Mouse (Mus musculus): ENCODE measurements at regions not wholly inside any gene's neighbourhood (a gene's known extent, or its start where the extent isn't known, plus 50 kb on each side); places are given as distances from the start of the nearest gene placed in this dataset.
"Not testable (repeated sequence)": the region's sequence is repeated elsewhere in the genome, so short reads cannot be mapped to it uniquely, and the experiment has no call there.

- peak; percentile 8 for DNase-seq (ENCODE audit: low spot score)
Observed at GRCm38 (mm10) chr7:137648621-137649020, 211.2 kb downstream of the Glrx3 start.

GRCm38 (mm10) chr7:137649650-137650049, 212.2 kb downstream of the Glrx3 start:
- no peak for DNase-seq (ENCODE audit: low spot score)

- DNase-seq (ENCODE audit: low spot score) = no peak
Observed at GRCm38 (mm10) chr7:137653837-137654236, 216.4 kb downstream of the Glrx3 start.

GRCm38 (mm10) chr7:137667165-137667564, 229.8 kb downstream of the Glrx3 start:
- no peak for DNase-seq (ENCODE audit: low spot score)

- DNase-seq (ENCODE audit: low spot score) = peak; percentile 73
Observed at GRCm38 (mm10) chr7:137671156-137671555, 233.7 kb downstream of the Glrx3 start.

DNA sequence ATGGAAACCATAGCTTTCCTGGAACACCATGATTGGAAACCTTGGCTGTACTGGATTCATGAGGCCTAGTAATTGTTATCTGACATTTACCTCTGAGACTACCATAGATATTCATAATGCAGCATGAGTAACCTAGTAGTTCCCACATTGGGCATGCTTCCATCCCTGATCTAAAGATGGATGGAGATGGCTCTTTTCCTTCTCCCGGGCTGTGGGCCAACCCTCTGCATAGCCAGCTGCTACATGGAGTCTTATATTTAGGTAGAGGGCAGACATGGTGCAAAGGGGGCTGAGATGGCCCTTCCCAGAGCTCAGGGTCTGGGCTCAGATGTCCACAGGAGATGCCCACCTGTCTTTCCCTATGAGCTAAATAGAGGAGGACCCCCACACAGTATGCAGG, 237.2 kb downstream of the Glrx3 start:
- no peak for DNase-seq (ENCODE audit: low spot score)

DNA sequence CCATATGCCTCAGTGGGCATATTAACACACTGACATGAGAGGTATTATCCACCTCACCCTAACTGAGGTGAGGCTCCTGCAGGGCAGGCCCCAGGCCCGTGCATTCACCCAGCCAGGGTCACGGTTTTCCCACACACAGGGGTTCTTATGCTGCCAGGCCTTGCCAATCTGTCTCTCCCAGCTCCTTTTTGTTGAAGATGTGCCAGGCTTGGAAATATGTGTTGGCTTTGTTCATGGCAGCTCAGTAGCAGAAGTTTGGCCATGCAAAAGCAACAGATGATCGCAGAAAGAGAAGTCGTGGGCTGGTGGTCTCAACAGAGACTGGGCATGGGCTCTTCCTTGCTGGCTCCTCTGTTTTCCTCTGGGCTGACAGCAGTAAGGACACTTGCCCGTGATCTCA, 238.0 kb downstream of the Glrx3 start:
- no peak for DNase-seq (ENCODE audit: low spot score)

DNA sequence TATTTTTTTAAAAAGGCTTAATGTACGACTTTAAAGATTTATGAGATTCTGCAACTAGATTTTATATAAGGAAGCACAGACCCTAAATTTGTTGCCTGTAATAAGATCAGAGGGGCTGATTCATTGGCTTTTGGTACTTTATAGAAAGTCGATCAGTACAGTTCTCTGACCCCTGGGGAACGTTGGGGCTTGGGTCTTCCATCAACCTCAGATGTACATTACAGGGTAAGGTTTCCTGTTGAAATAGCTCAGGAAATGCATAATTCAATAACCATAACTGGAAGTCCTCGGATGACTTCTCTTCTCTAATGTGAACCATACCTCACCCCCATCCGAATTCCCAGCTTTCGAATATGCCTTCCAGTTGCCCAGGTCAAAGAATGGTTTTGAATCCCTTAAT, 247.4 kb downstream of the Glrx3 start:
- DNase-seq (ENCODE audit: low spot score) = no peak

DNA sequence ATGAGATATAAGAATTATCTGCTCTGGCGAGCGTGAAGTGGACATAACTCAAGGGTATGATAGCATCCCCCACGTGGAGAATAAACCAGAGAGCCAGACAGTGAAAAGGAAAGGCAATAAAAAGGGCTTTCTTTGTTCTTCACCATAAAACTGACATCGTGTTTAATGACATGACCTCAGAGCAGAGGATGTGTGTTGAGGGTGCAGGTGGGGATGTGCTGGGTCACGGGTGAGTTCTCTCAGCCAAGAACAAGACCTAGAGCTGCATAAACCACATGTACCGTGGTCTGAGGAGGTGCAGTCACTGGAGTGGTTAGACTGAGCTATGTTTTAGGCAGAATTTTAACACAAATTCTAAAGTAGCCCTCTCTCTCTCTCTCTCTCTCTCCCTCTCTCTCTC, 247.9 kb downstream of the Glrx3 start:
- no peak for DNase-seq (ENCODE audit: low spot score)

DNA sequence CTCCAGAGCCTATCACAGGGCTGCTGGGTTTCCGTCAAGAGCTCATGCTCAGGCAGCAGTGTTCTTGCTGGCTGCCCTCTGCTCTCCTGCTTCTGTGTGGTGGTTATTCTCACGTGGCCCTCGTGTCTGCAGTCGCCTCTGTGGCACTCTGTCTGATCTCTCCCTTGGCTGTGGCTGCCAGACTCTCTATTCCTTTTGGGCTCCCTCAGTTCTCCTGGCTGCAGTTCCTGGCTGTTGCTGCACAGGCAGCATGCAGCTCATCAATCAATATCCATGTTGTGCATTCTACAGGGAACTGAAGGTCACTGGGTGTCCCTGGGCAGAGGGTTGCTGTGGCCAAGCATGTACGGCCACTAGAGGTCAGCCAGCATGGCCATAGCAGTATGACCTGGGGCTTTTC, 259.4 kb downstream of the Glrx3 start:
- no peak for DNase-seq (ENCODE audit: low spot score)

DNA sequence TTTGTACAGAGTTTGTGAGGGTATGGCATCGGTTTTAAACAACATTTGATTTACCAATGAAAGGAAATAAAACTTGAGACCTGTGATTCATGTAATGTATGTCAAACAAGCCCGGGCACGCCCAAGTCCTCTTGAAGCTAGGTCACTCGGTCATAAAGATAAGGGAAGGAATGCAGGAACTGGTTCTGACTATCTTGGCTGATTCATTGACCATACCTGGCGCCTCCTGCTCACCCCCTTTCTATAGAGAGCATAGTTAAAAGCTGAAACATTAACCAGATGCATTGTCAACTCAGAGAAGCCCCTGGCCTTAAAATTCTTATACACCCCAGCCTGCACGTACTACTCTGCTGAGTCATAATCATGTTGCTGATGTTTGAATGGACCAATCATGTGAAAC, 261.1 kb downstream of the Glrx3 start:
- DNase-seq (ENCODE audit: low spot score) = not testable (repeated sequence)

DNA sequence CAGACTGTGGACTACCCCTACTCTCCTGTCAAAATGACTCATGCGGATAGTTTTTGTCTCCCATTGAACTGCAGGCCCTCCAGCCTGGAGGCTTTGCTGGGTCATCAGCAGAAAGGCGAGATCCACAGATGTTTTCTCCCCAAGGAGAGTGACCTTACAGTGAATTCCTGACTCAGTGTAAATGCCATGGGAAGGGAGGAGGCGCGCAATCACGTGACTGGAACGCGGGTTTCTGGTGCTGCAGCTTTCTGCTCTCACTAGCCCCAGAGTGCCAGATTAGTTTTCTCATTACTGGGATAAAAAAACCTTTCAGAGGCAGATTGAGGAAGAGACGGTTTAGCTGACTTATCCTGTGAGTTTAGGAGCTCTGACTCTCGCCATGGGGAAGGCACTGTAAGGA, 275.4 kb downstream of the Glrx3 start:
- peak; percentile 11 for DNase-seq (ENCODE audit: low spot score)

- no peak for DNase-seq (ENCODE audit: low spot score)
Observed at GRCm38 (mm10) chr7:137713856-137714255, 276.4 kb downstream of the Glrx3 start.

DNA sequence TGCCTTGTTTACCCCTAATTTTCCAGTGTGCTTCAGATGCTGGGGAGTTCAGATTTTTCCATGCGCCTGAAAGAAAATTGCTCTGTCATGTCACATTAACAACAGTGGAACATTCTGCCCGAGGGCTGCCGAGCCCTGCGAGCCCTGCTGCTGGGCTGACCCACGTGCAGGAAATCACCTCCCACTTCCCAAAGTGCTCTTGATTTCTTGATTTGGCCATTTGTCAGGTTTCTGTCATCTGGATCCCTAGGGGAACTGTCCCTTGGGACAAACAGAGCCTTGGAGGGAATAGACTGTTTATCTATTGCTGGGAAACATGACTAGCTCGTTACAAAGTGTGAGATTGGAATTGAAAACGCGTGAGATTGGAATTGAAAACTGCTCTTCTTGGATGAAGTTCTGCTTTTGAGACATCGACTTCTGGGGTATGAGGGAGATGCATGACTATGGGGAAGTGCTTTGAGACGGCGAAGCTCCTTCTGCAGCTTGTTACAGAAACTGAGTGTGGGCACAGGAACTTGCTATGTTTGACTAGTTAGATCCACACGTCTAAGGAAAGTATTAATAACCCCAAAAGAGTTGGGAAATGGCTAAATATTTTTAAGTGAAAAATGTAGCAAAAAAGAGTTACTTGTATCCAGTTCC, 277.0 kb downstream of the Glrx3 start:
- DNase-seq (ENCODE audit: low spot score) = no peak

- no peak for DNase-seq (ENCODE audit: low spot score)
Observed at GRCm38 (mm10) chr7:137715126-137715900, 277.9 kb downstream of the Glrx3 start.

DNA sequence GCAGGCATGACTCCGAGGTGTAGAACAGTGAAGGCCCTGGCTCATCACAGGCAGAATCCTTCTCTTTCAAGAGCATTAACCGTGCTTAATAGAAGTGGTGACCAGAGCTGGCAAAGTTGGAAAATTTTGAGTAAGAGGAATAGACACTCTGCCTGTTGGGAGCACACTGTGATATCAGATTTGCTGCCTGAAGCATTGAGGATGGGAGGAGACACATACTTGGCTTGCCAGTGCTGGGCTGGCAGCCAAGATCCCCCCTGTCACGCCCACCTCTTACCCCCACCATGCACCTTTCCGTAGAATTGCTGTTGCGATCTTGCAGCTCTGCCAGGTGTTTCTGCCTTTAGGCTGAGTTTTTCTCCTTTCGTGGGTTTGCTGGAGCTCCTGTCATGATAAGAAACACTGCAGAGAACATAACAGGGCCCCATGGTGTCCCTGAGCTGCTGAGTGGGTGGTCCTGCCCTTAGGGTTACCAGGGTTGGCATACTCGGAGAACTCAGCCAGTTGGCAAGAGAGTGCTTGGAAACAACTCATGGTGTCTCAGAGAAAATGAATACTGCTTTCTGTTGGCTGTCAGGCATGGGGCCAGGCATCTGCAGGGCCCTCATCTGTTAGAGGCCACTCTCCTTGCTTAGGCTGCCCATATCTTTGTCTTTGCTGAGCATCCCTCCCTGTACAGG, 286.1 kb downstream of the Glrx3 start:
- no peak for DNase-seq (ENCODE audit: low spot score)

- peak; percentile 21 for DNase-seq (ENCODE audit: low spot score)
Observed at GRCm38 (mm10) chr7:137726031-137726430, 288.6 kb downstream of the Glrx3 start.

- no peak for DNase-seq (ENCODE audit: low spot score)
Observed at GRCm38 (mm10) chr7:137735873-137736527, 298.6 kb downstream of the Glrx3 start.

GRCm38 (mm10) chr7:137741702-137742101, 304.3 kb downstream of the Glrx3 start:
- DNase-seq (ENCODE audit: low spot score) = no peak

GRCm38 (mm10) chr7:137742297-137742751, 304.9 kb downstream of the Glrx3 start:
- no peak for DNase-seq (ENCODE audit: low spot score)

DNA sequence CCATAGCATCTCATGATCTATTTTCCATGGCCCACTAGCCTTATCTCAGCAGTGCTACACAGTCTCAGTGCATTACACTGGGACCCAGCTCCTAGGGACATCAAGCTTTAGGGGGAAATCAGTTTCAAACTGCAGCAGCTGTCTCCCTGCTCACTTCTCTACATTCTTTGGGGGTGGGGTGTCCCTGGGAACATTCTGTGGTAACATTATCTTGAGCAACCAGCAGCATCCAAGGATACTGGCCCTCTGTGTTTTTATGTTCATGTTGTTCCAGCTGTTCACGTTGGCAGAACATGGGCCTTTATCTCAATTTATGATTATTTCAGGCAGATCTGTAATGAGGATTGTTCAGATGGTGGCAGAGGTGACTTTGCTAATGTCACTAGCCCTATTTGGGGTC, 308.2 kb downstream of the Glrx3 start:
- DNase-seq (ENCODE audit: low spot score) = no peak

DNA sequence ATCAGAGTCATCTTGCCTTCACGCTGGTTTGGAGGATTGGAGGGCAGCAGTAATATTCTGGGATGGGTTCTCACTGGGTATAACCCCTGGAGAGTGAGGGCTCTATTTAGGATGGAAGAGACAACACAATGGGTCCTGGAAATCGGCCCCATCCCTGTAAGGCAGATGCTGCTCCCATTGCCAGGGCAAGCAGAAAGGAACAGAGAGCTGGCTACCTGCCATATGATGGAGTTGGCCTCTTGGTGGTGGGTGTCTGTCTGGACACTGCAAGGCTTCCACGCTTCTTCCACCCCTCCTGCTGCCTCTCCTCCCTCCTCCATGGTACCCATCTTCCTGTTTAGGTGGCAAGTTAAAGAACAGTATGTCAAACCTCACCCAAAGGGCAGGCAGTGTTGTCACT, 308.6 kb downstream of the Glrx3 start:
- no peak for DNase-seq (ENCODE audit: low spot score)

DNA sequence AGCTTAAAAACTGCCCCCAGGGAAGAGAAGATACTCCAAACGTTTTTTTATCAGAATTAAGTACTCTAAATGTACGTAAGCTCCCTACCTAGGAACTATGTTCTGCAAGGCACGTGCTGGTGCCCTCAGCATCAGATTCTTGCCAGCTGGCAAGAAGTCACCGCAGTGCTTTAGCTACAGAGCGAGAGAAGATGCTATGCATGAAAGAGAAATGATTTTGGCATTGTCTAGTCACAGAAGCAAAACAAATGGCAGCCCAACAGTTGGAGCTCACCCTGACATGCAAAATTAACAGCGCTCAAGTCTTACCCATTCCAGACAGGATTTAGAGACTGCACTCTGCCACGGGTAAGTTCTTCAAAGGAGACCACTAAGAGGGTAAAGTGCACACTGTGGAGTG, 311.5 kb downstream of the Glrx3 start:
- no peak for DNase-seq (ENCODE audit: low spot score)
